Mouse (Mus musculus): ENCODE measurements around the gene Tmem254b. TPM values are rescaled to one million over a fixed set of nuclear protein-coding genes. Genes with fewer than 3 reads are reported as not detected.
"Not testable (repeated sequence)": the region's sequence is repeated elsewhere in the genome, so short reads cannot be mapped to it uniquely, and the experiment has no call there.

The Tmem254b gene
- total RNA-seq (2015) (29.8 TPM in 1 of 2 replicates, not detected in the other), total RNA-seq (2017) (2.8 and 10.7 TPM in 2 replicates)

DNA sequence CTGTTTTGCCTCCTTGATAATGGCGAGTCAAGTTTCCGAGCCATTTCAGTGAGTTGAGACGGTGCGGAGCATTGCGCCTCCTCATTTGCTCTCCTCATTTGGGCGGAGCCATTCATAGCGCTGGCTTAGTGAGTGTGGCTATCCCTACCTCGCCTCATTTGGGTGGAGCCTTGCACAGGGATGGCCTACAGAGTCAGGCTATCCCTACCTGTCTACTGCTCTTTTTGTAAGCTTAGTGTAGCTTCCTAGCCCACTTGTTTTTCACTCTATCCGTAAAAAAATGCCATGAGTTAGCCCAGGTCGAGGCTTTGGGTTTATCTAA lies at the start of gene Tmem254b:
Tmem254b (minus strand) TSS at position 116 of the 322 bp plus-strand sequence.
- peak; percentile 94 for ATAC-seq (replicated peaks; ENCODE audit: poor library complexity)

DNA sequence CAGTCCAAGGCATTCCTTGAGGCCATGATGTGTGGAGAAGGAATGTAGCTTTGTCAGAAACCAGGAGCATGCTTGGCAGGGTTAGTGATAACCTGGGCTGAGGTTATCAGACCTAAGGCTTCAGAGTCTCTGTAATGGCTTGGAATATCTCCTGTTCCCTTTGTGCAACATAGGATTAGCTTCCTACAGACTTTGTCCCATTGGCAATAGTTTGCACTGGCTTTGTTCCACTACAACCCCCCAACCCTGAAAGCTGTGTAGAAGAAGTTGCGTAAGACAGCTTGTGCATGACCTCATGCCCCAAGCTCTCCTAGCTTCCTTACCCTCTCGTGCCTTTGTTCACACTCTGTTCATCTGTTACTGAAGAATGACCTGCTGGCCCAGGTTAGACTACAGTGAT lies 30.3 kb upstream of the Tmem254b start:
- ATAC-seq (replicated peaks; ENCODE audit: poor library complexity), result not testable (repeated sequence)

DNA sequence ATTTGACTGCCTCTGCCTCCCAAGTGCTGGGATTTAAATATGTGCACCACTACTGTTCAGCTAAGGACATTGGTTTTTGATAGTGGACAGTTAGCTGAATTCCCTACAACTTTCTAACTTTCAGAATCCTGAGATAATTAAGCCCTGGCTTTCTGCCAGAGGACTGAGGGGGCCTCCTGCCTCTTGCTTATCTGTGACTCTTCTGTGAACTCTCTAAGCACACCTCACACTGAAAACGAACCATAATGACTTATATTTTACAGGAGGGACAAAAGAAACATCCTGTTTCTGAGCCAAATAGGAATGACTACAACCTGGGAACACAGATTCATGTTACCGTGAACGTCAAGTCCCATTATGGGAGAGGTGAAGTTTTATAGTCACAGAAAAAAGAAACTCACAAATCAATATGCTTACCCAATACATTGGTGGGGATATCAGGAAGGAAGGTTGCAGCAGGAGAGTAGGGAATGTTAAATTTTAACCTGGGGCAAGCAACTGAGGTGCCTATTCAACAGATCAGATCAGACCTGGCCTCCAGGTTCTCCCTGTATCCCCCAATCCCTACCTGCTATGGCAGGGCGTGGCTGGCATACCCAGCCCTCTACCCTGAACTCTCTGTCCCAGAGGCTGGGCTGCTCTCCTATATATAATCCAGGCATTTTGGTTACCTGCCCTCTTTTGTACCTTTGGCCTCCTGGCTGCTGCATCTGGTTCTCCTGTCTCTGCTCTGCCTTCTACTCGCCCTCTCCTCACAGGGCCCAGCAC lies 9.6 kb upstream of the Tmem254b start:
- ATAC-seq (replicated peaks; ENCODE audit: poor library complexity), result not testable (repeated sequence)

DNA sequence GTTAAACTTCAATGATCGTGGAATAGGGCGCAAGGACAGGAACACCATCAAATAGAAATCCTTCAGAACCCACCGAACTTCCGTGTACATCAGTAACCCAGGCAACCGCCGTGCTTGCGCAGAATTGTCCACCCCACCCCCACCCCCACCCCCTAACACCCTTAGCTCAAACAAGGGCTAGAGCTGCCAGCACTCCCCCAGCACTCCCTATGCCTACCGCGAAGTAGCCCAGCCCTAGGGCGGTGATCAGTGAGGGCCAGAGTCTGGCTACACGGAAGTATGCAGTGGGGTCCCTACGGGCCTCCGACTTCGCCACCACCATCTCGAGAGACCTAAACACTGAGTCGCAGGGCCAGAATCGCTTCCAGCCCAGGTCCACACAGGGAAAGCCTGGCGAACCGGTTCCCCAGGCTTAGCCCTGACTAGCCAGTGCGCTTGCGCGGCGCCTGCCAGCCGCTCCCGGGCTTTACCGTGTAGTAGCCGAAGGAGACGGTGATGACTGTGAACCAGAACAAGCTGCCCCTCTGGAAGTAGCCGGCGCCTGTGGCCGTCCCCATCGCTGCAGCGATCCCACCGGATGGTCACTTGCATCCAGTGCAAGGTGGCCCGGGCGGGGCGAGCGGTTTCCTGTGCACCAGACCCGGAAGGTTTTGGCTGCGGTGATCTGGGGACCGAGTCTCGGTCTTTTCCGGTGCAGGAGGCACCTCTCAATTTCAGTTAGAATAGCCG lies 480 bp downstream of the Tmem254b start:
- peak; percentile 82 for ATAC-seq (replicated peaks; ENCODE audit: poor library complexity)

DNA sequence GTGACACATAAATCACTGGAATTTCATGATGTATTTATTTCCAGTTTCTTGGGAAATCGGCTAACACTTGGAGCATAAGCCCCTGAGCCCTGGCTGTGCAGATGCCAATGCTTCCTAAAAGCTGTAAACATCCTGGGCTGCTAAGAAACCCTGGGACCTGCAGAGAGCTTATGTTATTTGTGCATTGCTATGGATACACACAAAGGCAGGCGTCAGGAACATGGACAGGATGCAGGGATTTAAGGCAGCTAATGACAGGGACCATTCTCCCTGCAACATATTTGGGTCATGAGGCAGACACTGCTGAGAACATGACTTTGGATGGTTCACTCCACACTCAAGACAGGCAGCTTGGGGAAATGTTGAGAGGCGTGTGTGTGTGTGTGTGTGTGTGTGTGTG lies 9.0 kb downstream of the Tmem254b start:
- ATAC-seq (replicated peaks; ENCODE audit: poor library complexity), result not testable (repeated sequence)

DNA sequence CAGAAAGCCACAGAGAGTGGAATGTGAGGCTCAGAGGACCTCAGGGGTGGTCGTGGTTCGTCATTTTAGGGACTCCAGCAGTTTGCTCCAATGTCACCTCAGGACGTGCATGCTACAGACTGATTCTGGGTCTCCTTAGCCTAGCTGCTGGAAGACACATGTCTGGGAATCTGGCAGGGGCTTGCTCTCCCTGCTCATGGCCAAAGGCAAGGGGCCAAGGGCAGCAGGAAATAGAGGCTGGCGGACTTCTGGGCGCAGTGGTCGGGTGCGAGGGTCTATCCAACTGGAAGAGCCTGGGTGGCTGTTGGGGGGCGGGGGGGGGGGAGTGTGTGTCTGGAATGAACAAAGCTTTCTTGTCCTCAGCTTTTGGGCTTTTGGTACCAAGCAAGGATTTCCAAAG lies 18.5 kb downstream of the Tmem254b start:
- not testable (repeated sequence) for ATAC-seq (replicated peaks; ENCODE audit: poor library complexity)

DNA sequence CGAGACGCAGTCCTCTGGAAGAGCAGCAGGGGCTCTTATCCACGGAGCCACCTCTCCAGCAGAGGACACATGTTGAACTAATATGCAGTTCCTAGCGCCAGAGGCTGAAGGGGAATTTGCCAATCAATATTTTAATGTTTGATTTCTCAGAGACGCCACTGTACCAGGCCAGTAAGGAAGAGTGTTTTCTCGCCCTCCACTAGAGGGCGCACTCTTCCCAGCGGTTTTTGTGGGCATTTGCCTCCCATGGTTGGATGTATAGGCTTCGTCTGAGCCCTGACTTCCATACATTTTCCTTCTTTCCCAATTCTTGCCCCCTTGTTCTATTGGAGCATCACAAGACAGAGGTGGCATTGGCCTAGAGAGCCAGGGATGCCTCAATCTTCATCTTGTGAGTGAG lies 20.2 kb downstream of the Tmem254b start:
- peak; percentile 69 for ATAC-seq (replicated peaks; ENCODE audit: poor library complexity)

DNA sequence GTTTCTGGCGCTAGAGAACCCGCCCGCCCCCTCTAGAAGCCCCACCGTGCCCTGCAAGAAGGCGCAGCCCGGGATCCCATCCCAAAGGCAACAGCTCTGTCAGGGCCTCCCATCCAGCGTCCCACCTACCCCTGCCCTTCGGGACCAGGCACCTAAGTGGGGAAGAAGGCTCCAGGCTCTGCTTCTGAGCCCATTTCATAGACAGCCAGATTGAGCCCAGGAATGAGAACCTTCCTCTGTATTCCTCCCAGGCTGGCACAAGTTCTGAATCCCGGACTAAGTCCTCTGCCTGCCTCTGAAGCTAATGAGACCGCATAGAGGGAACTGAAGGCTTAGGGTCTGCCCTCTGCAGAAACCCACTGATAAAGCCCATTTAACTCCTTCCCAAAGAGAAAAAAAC lies 24.5 kb downstream of the Tmem254b start, which contains the start of gene Plac9b:
Plac9b (minus strand) TSS at position 101 of the 400 bp plus-strand sequence.
- ATAC-seq (replicated peaks; ENCODE audit: poor library complexity), result not testable (repeated sequence)

DNA sequence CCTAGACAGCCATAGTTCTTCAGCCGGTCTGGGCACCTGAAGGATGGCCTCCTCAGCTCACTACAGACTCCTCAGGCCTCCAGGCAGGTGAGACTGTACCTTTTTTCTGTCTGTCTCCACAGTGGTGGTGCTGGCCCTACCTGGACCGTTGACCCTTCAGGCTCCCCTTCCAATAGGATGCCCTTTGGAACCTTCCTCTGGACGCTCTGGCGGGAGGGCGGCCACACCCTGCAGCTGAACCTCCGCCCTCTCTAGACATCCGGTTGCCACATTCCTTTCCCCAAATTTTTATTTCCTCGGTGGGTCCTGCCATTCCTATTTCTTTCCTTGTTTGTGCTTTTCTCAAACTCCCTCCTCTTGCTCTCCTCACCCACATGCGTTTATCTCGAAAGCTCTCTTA lies 25.2 kb downstream of the Tmem254b start:
- not testable (repeated sequence) for ATAC-seq (replicated peaks; ENCODE audit: poor library complexity)

DNA sequence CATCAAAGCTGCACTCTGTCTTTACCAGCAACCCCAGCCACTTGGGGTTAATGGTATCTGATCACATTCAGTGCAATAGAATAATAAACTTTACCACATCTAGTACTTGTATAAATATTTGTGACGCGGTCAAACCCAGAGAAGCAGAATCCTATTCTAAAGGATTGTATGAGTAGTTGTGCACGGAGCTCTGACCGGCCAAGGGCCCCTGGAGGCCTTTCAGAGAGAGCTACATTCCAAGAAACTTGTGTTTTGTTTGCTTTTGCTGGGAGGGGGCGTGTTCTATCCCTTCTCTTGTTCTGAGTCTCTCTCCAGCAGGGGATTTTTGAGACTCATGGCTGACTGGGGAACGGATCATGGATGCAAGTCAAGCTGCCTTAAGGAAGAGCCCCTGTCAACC lies 31.8 kb downstream of the Tmem254b start:
- ATAC-seq (replicated peaks; ENCODE audit: poor library complexity), result not testable (repeated sequence)

DNA sequence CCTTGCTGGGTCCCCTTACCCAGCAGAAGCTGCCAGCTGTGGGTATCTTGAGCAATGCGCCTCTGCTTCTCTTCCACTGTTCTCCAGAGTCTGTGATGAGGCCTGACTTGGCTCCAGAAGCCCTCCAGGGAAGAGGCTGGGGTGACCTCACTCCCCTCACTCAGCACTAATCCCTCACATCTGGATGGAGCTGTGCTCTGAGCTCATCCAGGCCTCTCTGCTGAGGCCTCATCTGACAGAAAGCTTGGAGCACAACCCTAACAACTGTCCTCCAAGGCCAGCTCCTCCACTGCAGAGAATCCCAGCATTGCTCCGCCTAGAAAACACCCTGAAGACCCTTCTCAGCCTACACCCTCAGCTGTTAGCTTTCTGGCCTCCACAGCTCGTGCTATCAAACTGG lies 32.9 kb downstream of the Tmem254b start:
- ATAC-seq (replicated peaks; ENCODE audit: poor library complexity), result not testable (repeated sequence)

DNA sequence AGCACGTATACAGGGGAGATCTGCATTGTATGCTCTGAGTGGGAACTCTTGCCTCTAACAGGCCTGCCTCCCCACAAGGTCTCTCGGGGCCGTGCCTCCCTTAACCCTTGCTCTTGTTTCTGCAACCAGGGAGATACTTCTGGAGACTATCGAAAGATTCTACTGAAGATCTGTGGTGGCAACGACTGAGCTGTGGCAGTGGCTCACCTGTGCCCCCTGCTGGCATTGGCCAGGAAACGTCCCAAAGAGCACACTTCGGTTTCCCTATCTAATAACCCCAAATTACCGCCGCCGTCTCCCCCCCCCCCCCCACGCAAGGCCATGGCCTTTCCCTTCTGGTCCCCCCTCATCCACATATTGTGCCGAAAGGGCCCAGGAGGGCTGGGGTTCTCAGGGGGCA lies 41.6 kb downstream of the Tmem254b start:
- peak; percentile 89 for ATAC-seq (replicated peaks; ENCODE audit: poor library complexity)

DNA sequence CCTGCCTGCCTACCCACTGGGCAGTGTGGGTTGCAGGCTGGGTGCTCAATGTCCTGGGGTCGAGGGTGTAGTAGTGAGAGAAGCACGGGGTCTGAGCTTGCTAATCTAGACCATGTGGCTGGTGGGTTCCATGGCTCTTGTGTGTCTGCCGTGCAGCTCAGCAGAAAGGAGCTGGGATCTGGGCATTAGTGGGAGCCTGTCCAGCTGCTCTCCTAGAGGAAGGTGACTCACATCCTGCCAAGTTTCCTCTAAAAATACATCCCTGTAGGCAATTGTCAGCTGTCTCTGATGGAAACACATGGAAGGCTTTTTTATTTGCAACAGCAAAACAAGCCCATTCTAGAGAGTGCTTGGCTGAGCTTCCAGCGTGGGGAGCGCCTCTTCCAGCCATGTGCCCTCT lies 44.4 kb downstream of the Tmem254b start:
- ATAC-seq (replicated peaks; ENCODE audit: poor library complexity), result not testable (repeated sequence)

DNA sequence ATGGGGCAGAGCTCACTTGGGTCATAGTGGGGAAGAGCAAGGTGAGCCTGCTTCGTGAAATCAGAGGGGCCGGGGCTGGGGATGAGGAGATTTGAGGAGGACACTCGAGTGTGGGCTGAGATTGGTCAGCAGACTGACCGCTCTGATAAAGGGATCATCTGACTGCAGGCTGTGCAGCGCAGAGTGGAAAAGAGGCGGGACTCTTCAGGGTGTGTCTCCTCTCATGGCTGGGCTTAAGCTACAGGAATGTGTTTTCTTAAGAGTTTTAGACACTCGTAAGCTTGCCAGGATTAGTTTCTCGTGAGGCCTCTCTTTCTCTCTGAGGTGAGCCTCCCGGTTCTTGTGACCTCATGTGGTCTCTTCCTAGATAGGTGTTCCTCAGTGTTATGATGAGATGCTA lies 45.7 kb downstream of the Tmem254b start:
- not testable (repeated sequence) for ATAC-seq (replicated peaks; ENCODE audit: poor library complexity)

DNA sequence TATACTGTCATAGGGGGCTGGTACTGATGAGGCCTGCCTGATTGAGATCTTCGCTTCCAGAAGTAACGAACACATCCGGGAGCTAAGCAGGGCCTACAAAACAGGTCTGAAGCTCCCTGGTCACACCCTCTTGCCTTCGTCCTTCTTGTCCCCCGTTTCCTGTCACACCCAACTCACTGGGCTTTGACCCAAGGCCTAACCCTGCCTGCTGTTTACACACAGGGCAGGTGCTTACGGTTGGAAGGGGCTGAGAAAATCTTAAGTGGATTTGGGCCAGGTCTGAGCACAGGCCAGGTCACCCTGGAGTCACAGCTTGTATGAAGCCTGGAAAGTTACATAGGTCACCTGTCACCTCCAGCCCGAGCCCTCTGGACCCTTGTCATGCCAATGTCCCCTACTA lies 50.8 kb downstream of the Tmem254b start:
- not testable (repeated sequence) for ATAC-seq (replicated peaks; ENCODE audit: poor library complexity)

Other genes starting within 250 kb of the Tmem254b start
- not detected in 2 replicates for gene Duxbl1, start 228.5 kb downstream of the Tmem254b start, total RNA-seq (2015)
- not detected in 2 replicates for gene Duxbl1, start 228.5 kb downstream of the Tmem254b start, total RNA-seq (2017)
- gene Gm9780, start 164.3 kb downstream of the Tmem254b start, total RNA-seq (2015), result not detected in 2 replicates
- not detected in 2 replicates for gene Gm9780, start 164.3 kb downstream of the Tmem254b start, total RNA-seq (2017)
- gene Tmem254c, start 139.7 kb downstream of the Tmem254b start, total RNA-seq (2015), result 44.1 and 46.7 TPM in 2 replicates
- gene Tmem254c, start 139.7 kb downstream of the Tmem254b start, total RNA-seq (2017), result 22.2 and 38.6 TPM in 2 replicates
- gene Cphx2, start 125.5 kb downstream of the Tmem254b start, total RNA-seq (2015), result not detected in 2 replicates
- gene Cphx2, start 125.5 kb downstream of the Tmem254b start, total RNA-seq (2017), result not detected in 2 replicates
- gene Cphx3, start 124.7 kb downstream of the Tmem254b start, total RNA-seq (2015), result not detected in 2 replicates
- gene Cphx3, start 124.7 kb downstream of the Tmem254b start, total RNA-seq (2017), result not detected in 2 replicates
- gene Duxbl2, start 88.7 kb downstream of the Tmem254b start, total RNA-seq (2015), result not detected in 2 replicates
- not detected in 2 replicates for gene Duxbl2, start 88.7 kb downstream of the Tmem254b start, total RNA-seq (2017)
- gene Plac9b, start 24.6 kb downstream of the Tmem254b start, total RNA-seq (2015), result not detected in 2 replicates
- gene Plac9b, start 24.6 kb downstream of the Tmem254b start, total RNA-seq (2017), result not detected in 2 replicates
- gene Duxbl3, start 50.9 kb upstream of the Tmem254b start, total RNA-seq (2015), result not detected in 2 replicates
- not detected in 2 replicates for gene Duxbl3, start 50.9 kb upstream of the Tmem254b start, total RNA-seq (2017)

All from megakaryocyte progenitor cell, adult 5-6 weeks (primary cell).